9 mouse cellular contexts compared by ENCODE assay signal in genomic region chr9:50884741-50885599, GRCm38 (mm10). TPM values are rescaled to one million over a fixed set of nuclear protein-coding genes. Genes with fewer than 3 reads are reported as not detected.
DNase-seq lines count a peak whose midpoint lies in the region; TF ChIP-seq lines count a peak whose summit lies in the region.
"Had no signal": no experiment of that assay in that cellular context is flagged by ENCODE, and none has a peak within 500 bp of the region (broad histone marks: within the 10 kb centered on the region; RNA-seq: fewer than 3 reads in every experiment).

No protein-coding gene starts in this region.

- H3K36me3 ChIP-seq in kidney, adult 2 months (ENCODE audit: control insufficient read depth, insufficient read depth, low read length): no peaks in the 10 kb centered on the region; the same call in 1 of the 2 replicates
- H3K36me3 ChIP-seq in limb, embryonic 10.5 days: peaks cover 66% of the 10 kb centered on the region

- H3K4me3 ChIP-seq in cerebellum, adult 2 months (replicated peaks; ENCODE audit: insufficient read depth, low read depth, low read length): no peak overlapping the region
- H3K4me3 ChIP-seq in kidney, adult 2 months (ENCODE audit: insufficient read depth, low read depth, low read length): no peak overlapping the region
- H3K4me3 ChIP-seq in limb, embryonic 10.5 days: no peak overlapping the region

- H3K4me1 ChIP-seq in cerebellum, adult 2 months (ENCODE audit: control insufficient read depth, insufficient read depth, low read length): peaks cover 25% of the 10 kb centered on the region
- H3K4me1 ChIP-seq in kidney, adult 2 months (ENCODE audit: control insufficient read depth, insufficient read depth, low read length): peaks cover 20% of the 10 kb centered on the region
- H3K4me1 ChIP-seq in limb, embryonic 10.5 days: peaks cover 16% of the 10 kb centered on the region

- H3K27ac ChIP-seq in cerebellum, adult 2 months (ENCODE audit: insufficient read depth, low read length): peak overlapping the region; percentile 32
- H3K27ac ChIP-seq in kidney, adult 2 months (ENCODE audit: insufficient read depth, low read depth, low read length): peak overlapping the region; percentile 67
- H3K27ac ChIP-seq in limb, embryonic 10.5 days: peak overlapping the region; percentile 19

- WGBS in cerebellum, adult 2 months: 58% methylated on average over 10 of the region's 10 CpGs
- 27% methylated on average over 10 of the region's 10 CpGs for WGBS in kidney, adult 2 months
- 73% methylated on average over 10 of the region's 10 CpGs for WGBS in limb, embryonic 10.5 days

- no peak for TF ChIP-seq POLR2A in cerebellum, adult 2 months (IDR thresholded peaks at IDR 0.05; ENCODE audit: borderline replicate concordance, insufficient read depth, low read length)
- TF ChIP-seq POLR2A in kidney, adult 2 months (IDR thresholded peaks at IDR 0.05; ENCODE audit: low read depth, low read length): no peak

- no peaks in the 10 kb centered on the region for H3K27me3 ChIP-seq in cerebellum, adult 2 months (ENCODE audit: control insufficient read depth, insufficient read depth, low read length)
- H3K27me3 ChIP-seq in kidney, adult 2 months (replicated peaks; ENCODE audit: control insufficient read depth, insufficient read depth, low read length): no peaks in the 10 kb centered on the region
- H3K27me3 ChIP-seq in limb, embryonic 10.5 days (ENCODE audit: low read depth, poor library complexity, severe bottlenecking): no peaks in the 10 kb centered on the region
- H3K27me3 ChIP-seq: CH12.LX had no signal

- TF ChIP-seq CTCF in cerebellum, adult 2 months (IDR thresholded peaks at IDR 0.05; ENCODE audit: borderline replicate concordance, insufficient read depth, low read depth, low read length): no peak
- TF ChIP-seq CTCF in kidney, adult 2 months (conservative IDR thresholded peaks at IDR 0.05; ENCODE audit: insufficient read depth, insufficient read length, low read depth, low read length): no peak

- H3K9me3 ChIP-seq in limb, embryonic 10.5 days (replicated peaks): no peaks in the 10 kb centered on the region

- no peak for DNase-seq in cerebellum, adult 2 months
- no peak for DNase-seq in cerebellum, adult 11 months
- DNase-seq in adrenal gland, postnatal 10 days: peak; percentile 66
- peak; percentile 72 for DNase-seq in gastrocnemius, postnatal 25 days
- DNase-seq in kidney, adult 2 months: peak; percentile 94
- no peak for DNase-seq in limb, embryonic 10.5 days (ENCODE audit: low spot score)
- peak; percentile 30 for DNase-seq in right cerebral cortex, postnatal 25 days
- DNase-seq in thymus, postnatal 14 days: no peak

RNA-seq across cellular contexts. Expression of gene Ppp2r1b, which starts 39.9 kb away (rescaled TPM):
- 30.2 and 34.7 TPM in 2 replicates for polyA plus RNA-seq in cerebellum, adult 2 months (2012; rRNA removed)
- total RNA-seq in adrenal gland, postnatal 10 days (2021): 10 to 100 TPM; 35.1 to 36.5 TPM
- total RNA-seq in gastrocnemius, postnatal 25 days (2021): 1 to 10 TPM; 5.0 to 7.9 TPM
- 10.2 and 13.0 TPM in 2 replicates for polyA plus RNA-seq in kidney, adult 2 months (2012; rRNA removed)
- polyA plus RNA-seq in limb, embryonic 10.5 days (2016; fragmentation: Nextera tagmentation; extraction: Ambion mirVana): 159 and 177 TPM in 2 replicates

Comparison
In these comparisons a context has a peak if more than half of its experiments do, and no peak if none do; other contexts are left out.
1. DNase-seq: peak in adrenal gland, postnatal 10 days (single experiment), gastrocnemius, postnatal 25 days (single experiment), kidney, adult 2 months (single experiment) and right cerebral cortex, postnatal 25 days (single experiment); none in cerebellum, adult 2 months (0 of 2), cerebellum, adult 11 months (single experiment), limb, embryonic 10.5 days (single experiment) and thymus, postnatal 14 days (single experiment).
2. Peak in every context shown above with its lines, with median percentiles within 50 percentile points of each other: H3K27ac ChIP-seq.